Mouse (Mus musculus) stomach, embryonic 16.5 days (tissue): ENCODE measurements at regions not wholly inside any gene's neighbourhood (a gene's known extent, or its start where the extent isn't known, plus 50 kb on each side); places are given as distances from the start of the nearest gene placed in this dataset.

Experiments used
- ATAC-seq: fragments of 200-750 bp; cut with Nextera tagmentation; 2 replicates; pipeline ENCODE4 v1.8.0; 2017; ENCODE audit warnings: moderate number of reproducible peaks, moderate TSS enrichment; ENCODE audit not compliant: insufficient read depth, low FRiP score
- H3K27ac ChIP-seq: fragments of 300-500 bp; sonication (generic); 2 replicates; pipeline ENCODE4 v1.5.1; 2014; ENCODE audit warnings: low read length
- H3K27me3 ChIP-seq: fragments of 300-500 bp; sonication (generic); 2 replicates; pipeline ENCODE4 v1.6.1; 2014; ENCODE audit warnings: low read length, control low read depth, mixed read lengths; ENCODE audit not compliant: control insufficient read depth, insufficient read depth
- H3K36me3 ChIP-seq: fragments of 300-500 bp; sonication (generic); 2 replicates; pipeline ENCODE4 v1.6.1; 2014; ENCODE audit warnings: low read length; ENCODE audit not compliant: control insufficient read depth, insufficient read depth
- H3K4me1 ChIP-seq: fragments of 300-500 bp; sonication (generic); 2 replicates; pipeline ENCODE4 v1.6.1; 2014; ENCODE audit warnings: low read length, control low read depth, mixed read lengths; ENCODE audit not compliant: control insufficient read depth, insufficient read depth
- H3K4me2 ChIP-seq: fragments of 300-500 bp; sonication (generic); 2 replicates; pipeline ENCODE4 v1.6.1; 2014; ENCODE audit warnings: low read depth, low read length, mixed read lengths
- H3K4me3 ChIP-seq: fragments of 300-500 bp; sonication (generic); replicated peaks from 2 replicates; pipeline ENCODE4 v1.5.1; 2014; ENCODE audit warnings: mild to moderate bottlenecking, low read length
- H3K9ac ChIP-seq: fragments of 300-500 bp; sonication (generic); 2 replicates; pipeline ENCODE4 v1.6.1; 2014; ENCODE audit warnings: low read length
- H3K9me3 ChIP-seq: fragments of 300-500 bp; sonication (generic); replicated peaks from 2 replicates; pipeline ENCODE4 v1.6.1; 2016; ENCODE audit warnings: low read length, control low read depth; ENCODE audit not compliant: control insufficient read depth
- WGBS: fragments of 180-500 bp; shearing (Covaris S2); extraction: QIAGEN DNeasy Blood & Tissue Kit; methylation state at CpG from one replicate; pipeline ENCODE4 v1.1.7; 2014; 5-methylcytosine and 5-hydroxymethylcytosine counted together

DNA sequence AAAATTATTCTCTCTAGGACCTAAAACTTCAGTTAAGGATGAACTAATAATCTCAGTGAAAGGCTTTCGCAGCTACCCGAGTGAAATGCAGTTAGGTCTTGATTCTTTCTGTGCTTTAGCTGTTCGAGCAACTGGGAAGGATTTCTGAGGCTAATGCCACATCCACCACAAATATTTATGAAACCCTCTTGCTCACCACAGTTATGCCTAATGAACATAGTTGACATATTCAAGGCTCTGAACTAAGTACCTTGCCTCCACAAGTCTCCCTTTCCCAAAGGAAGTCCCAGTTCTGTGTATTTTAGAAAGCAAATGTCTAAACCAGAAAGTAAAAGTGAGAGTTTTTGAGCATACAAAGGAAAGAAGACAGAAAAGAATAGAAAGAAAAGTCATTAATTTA lies 129.1 kb upstream of the Bank1 start:
- Histone ChIP-seq H3K4me2 (no peak overlapping the region), H3K4me3 (no peak overlapping the region), H3K36me3 (no peaks in the 10 kb centered on the region), H3K27ac (no peak overlapping the region), H3K9me3 (no peaks in the 10 kb centered on the region), H3K27me3 (no peaks in the 10 kb centered on the region), H3K9ac (no peak overlapping the region), H3K4me1 (no peaks in the 10 kb centered on the region)
- ATAC-seq, result no peak
- WGBS, result 78% methylated on average over 3 of the region's 3 CpGs

- no peak for ATAC-seq
- H3K4me2 ChIP-seq, result no peak overlapping the region
Measured at GRCm38 (mm10) chr3:136450986-136451774, 125.3 kb upstream of the Bank1 start.

DNA sequence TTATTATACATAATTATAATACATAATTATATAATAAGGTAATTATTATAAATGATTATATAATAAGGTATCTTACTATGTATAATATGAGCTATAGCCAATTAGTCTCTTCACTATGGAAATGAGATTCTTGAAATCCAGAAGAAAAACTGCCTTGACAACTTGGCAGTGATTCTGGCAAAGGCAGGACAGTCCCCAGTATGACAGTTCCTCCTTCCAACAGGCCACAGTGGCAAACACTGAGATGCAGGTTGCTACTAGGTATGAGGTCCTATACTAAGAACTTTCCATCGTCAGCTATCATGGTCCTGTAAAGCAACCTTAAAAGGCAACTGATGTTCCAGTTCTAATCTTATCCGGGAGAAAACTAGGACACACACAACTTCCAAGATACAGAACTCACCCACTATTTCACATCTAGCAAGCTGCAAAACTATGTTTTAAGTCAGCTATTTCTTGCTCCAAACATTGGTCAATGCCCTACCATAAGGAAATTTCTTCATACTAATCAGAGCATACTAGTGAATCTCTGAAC lies 124.6 kb upstream of the Bank1 start:
- Histone ChIP-seq H3K4me3 (no peak overlapping the region), H3K27me3 (no peaks in the 10 kb centered on the region), H3K9me3 (no peaks in the 10 kb centered on the region), H3K9ac (no peak overlapping the region), H3K4me1 (no peaks in the 10 kb centered on the region), H3K4me2 (no peak overlapping the region), H3K27ac (no peak overlapping the region), H3K36me3 (no peaks in the 10 kb centered on the region)
- WGBS, result 90% methylated on average over 2 of the region's 2 CpGs
- no peak for ATAC-seq

More at GRCm38 (mm10) chr3:136450986-136451774, 125.3 kb upstream of the Bank1 start:
- Histone ChIP-seq H3K9me3 (no peaks in the 10 kb centered on the region), H3K4me1 (no peaks in the 10 kb centered on the region), H3K27me3 (no peaks in the 10 kb centered on the region), H3K9ac (no peak overlapping the region), H3K4me3 (no peak overlapping the region), H3K27ac (no peak overlapping the region), H3K36me3 (no peaks in the 10 kb centered on the region)
- WGBS, result 72% methylated on average over 9 of the region's 9 CpGs

DNA sequence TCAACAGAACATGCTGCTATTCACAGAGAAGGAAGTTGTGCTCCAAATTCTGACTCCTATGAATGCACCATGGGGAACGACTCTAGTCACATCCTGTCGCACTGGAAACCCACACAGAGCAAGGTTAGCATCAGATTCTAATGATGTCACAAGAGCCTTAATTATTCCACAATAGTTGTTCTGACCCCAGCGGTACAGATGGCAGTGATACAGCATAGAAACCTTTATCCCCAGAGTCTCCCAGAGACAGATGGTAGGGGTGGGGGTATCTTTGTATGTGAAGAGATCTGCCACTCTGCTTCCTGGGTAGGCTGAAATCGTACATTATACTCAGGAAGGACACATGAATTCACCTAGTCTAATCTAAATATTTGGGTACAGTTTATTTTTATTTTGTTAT lies 123.5 kb upstream of the Bank1 start:
- Histone ChIP-seq H3K36me3 (no peaks in the 10 kb centered on the region), H3K4me3 (no peak overlapping the region), H3K27me3 (no peaks in the 10 kb centered on the region), H3K4me1 (no peaks in the 10 kb centered on the region), H3K4me2 (no peak overlapping the region), H3K9me3 (no peaks in the 10 kb centered on the region), H3K27ac (no peak overlapping the region), H3K9ac (no peak overlapping the region)
- ATAC-seq, result no peak
- WGBS, result 72% methylated on average over 4 of the region's 4 CpGs

GRCm38 (mm10) chr3:136444598-136444997 lies 118.7 kb upstream of the Bank1 start:
- H3K4me1 ChIP-seq, result no peaks in the 10 kb centered on the region; the same call in 1 of the 2 replicates
- H3K9ac ChIP-seq, result no peak overlapping the region
- H3K27me3 ChIP-seq, result no peaks in the 10 kb centered on the region
- no peak overlapping the region for H3K4me3 ChIP-seq
- no peak for ATAC-seq
- H3K4me2 ChIP-seq, result no peak overlapping the region
- H3K27ac ChIP-seq, result no peak overlapping the region
- H3K36me3 ChIP-seq, result no peaks in the 10 kb centered on the region
- WGBS, result 52% methylated on average over 2 of the region's 2 CpGs
- no peaks in the 10 kb centered on the region for H3K9me3 ChIP-seq

- Histone ChIP-seq H3K4me2 (no peak overlapping the region), H3K27ac (no peak overlapping the region), H3K36me3 (no peaks in the 10 kb centered on the region), H3K9ac (no peak overlapping the region), H3K9me3 (no peaks in the 10 kb centered on the region), H3K27me3 (no peaks in the 10 kb centered on the region), H3K4me1 (no peaks in the 10 kb centered on the region; the same call in 1 of the 2 replicates), H3K4me3 (no peak overlapping the region)
- no peak for ATAC-seq
- WGBS, result 74% methylated on average over 2 of the region's 2 CpGs
Measured at GRCm38 (mm10) chr3:136442099-136442498, 116.2 kb upstream of the Bank1 start.

GRCm38 (mm10) chr3:136439907-136440645 lies 114.2 kb upstream of the Bank1 start:
- Histone ChIP-seq H3K27me3 (no peaks in the 10 kb centered on the region), H3K9me3 (no peaks in the 10 kb centered on the region)
- 79% methylated on average over 7 of the region's 7 CpGs for WGBS

DNA sequence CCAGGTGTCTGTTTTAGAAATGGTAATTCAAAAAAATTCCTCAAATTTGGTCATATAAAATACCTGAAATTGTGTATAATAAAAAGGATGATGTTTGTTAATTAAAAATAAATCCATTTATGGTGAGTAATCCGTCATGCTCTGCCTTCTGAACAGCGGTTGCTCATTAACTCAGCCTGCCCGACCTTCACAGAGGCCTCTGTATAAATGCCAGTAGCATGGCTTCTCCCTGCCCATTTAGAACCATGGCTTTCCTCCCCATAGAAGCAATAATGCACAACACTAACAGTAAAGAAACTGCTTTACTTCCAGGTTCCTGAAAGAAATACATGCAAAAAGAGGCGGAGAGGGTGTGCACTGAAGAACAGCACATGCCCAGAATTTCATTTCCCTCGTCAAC lies 113.5 kb upstream of the Bank1 start:
- Histone ChIP-seq H3K9ac (no peak overlapping the region), H3K36me3 (no peaks in the 10 kb centered on the region), H3K9me3 (no peaks in the 10 kb centered on the region), H3K27me3 (no peaks in the 10 kb centered on the region), H3K4me2 (no peak overlapping the region), H3K4me3 (no peak overlapping the region), H3K4me1 (no peaks in the 10 kb centered on the region; the same call in 1 of the 2 replicates), H3K27ac (no peak overlapping the region)
- no peak for ATAC-seq
- WGBS, result 70% methylated on average over 5 of the region's 5 CpGs

More at GRCm38 (mm10) chr3:136439907-136440645, 114.2 kb upstream of the Bank1 start:
- Histone ChIP-seq H3K4me2 (no peak overlapping the region), H3K4me1 (no peaks in the 10 kb centered on the region; the same call in 1 of the 2 replicates), H3K36me3 (no peaks in the 10 kb centered on the region), H3K4me3 (no peak overlapping the region), H3K9ac (no peak overlapping the region), H3K27ac (no peak overlapping the region)
- ATAC-seq, result no peak

DNA sequence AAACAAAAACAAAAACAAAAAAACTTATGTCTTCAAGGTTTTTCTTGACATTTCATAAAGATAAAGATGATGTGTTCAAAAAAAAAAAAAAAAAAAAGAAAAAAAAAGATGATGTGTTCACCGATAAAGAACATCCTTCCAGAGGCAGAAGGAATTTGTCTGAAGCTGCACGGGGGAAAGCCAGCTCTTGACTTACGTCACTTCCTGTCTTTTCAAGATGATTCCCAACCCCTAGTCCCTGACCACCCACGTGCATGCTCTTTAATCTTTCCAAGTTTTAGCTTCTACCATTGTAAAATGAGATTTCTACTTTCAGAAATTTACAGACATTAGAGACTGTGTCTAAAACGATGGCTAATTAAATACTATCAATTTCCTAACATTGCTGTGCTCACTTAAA lies 108.5 kb upstream of the Bank1 start:
- no peak for ATAC-seq
- no peak overlapping the region for H3K9ac ChIP-seq
- H3K27ac ChIP-seq, result no peak overlapping the region
- no peak overlapping the region for H3K4me2 ChIP-seq
- no peaks in the 10 kb centered on the region for H3K9me3 ChIP-seq
- no peaks in the 10 kb centered on the region for H3K27me3 ChIP-seq
- no peaks in the 10 kb centered on the region for H3K36me3 ChIP-seq
- no peak overlapping the region for H3K4me3 ChIP-seq
- no peaks in the 10 kb centered on the region for H3K4me1 ChIP-seq
- WGBS, result 53% methylated on average over 5 of the region's 5 CpGs
